ENCODE assay signal across 15 mouse cellular contexts in the genomic region with DNA sequence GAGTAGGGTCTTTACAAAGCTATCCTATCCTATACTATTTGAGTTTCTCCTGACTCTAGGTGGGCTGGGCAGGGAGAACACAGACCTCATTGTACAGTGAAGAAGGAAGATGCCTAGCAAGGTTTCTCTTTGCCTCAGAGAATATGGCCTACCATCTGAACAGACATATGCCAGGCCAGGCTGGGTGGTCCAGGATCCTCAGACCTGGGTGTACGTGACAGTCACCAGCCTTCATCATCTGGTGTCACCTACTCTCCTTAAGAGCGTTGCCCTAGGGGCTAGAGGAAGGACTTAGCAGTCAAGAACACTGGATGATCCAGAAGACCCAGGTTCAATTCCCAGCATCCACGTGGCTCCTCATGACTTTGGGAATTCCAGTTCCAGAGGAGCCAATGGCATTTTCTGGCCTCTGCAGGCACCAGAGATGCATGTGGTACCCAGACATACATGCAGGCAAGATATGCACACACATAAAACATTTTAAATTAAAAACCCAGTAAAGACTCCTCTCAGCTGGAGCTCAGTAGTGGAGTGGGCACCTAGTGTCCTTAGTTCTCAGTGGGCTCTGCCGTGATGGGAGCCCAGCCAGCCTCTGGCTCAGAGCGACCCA.
DNase-seq lines count a peak whose midpoint lies in the region; ATAC-seq and TF ChIP-seq lines count a peak whose summit lies in the region.
"Had no signal": no experiment of that assay in that cellular context is flagged by ENCODE, and none has a peak within 500 bp of the region (broad histone marks: within the 10 kb centered on the region; RNA-seq: fewer than 3 reads in every experiment).

No protein-coding gene starts in this region.

- H3K4me3 ChIP-seq in gastrocnemius, adult 2 months: no peak overlapping the region
- H3K4me3 ChIP-seq in kidney, embryonic 14.5 days (ENCODE audit: low read length): no peak overlapping the region
- H3K4me3 ChIP-seq in bone marrow macrophage, adult 2 months (ENCODE audit: insufficient read depth, low read length): no peak overlapping the region
- no peak overlapping the region for H3K4me3 ChIP-seq in limb, embryonic 12.5 days (replicated peaks)
- H3K4me3 ChIP-seq: midbrain, embryonic 12.5 days; neural tube, embryonic 12.5 days had no signal

- intact Hi-C loops in gastrocnemius, adult 2 months (cut with DNase I): loop anchor here (5.0 kb wide), 1 partner anchor 52 kb away; no protein-coding TSS in a partner anchor

- H3K36me3 ChIP-seq in kidney, embryonic 14.5 days (ENCODE audit: control insufficient read depth, insufficient read depth, low read length): no peaks in the 10 kb centered on the region
- no peaks in the 10 kb centered on the region for H3K36me3 ChIP-seq in limb, embryonic 12.5 days
- H3K36me3 ChIP-seq: midbrain, embryonic 12.5 days; neural tube, embryonic 12.5 days had no signal

- ATAC-seq in kidney, embryonic 14.5 days (ENCODE audit: low FRiP score, low TSS enrichment): 0 out of 2 replicates have a peak, but pooled peaks have one; percentile 18
- ATAC-seq in limb, embryonic 12.5 days (ENCODE audit: insufficient number of reproducible peaks, insufficient read depth, low FRiP score, low TSS enrichment, low read depth): no peak
- ATAC-seq: Patski had no signal

- TF ChIP-seq CTCF in gastrocnemius, adult 2 months (IDR thresholded peaks at IDR 0.05): no peak
- no peak for TF ChIP-seq CTCF in bone marrow macrophage, adult 2 months (IDR thresholded peaks at IDR 0.05; ENCODE audit: low read depth, low read length)

- WGBS in kidney, embryonic 14.5 days: 94% methylated on average over 5 of the region's 5 CpGs
- WGBS in limb, embryonic 12.5 days: 88% methylated on average over 5 of the region's 5 CpGs

- no peak overlapping the region for H3K4me2 ChIP-seq in kidney, embryonic 14.5 days (replicated peaks; ENCODE audit: low read depth, low read length)
- peak overlapping the region; percentile 41 for H3K4me2 ChIP-seq in limb, embryonic 12.5 days
- H3K4me2 ChIP-seq: midbrain, embryonic 12.5 days; neural tube, embryonic 12.5 days had no signal

- H3K4me1 ChIP-seq in kidney, embryonic 14.5 days (ENCODE audit: control insufficient read depth, insufficient read depth, low read length): peaks cover 19% of the 10 kb centered on the region
- H3K4me1 ChIP-seq in bone marrow macrophage, adult 2 months (ENCODE audit: control insufficient read depth, insufficient read depth, low read length): peaks cover 60% of the 10 kb centered on the region
- peaks cover 56% of the 10 kb centered on the region for H3K4me1 ChIP-seq in limb, embryonic 12.5 days (replicated peaks)

- TF ChIP-seq POLR2A in bone marrow macrophage, adult 2 months (IDR thresholded peaks at IDR 0.05; ENCODE audit: borderline replicate concordance, low read depth, low read length): no peak

- no peak overlapping the region for H3K9ac ChIP-seq in kidney, embryonic 14.5 days (ENCODE audit: low read depth, low read length)
- H3K9ac ChIP-seq in limb, embryonic 12.5 days (replicated peaks): no peak overlapping the region
- H3K9ac ChIP-seq: midbrain, embryonic 12.5 days; neural tube, embryonic 12.5 days had no signal

- no peak for DNase-seq in gastrocnemius, adult 2 months
- DNase-seq in gastrocnemius, postnatal 10 days: no peak
- no peak for DNase-seq in kidney, postnatal 10 days
- no peak for DNase-seq in layer of hippocampus, adult 9-11 months
- DNase-seq in adipocyte (ENCODE audit: low spot score): no peak
- DNase-seq: cerebellum, adult 11-12 months; lung, postnatal 14 days; right cerebral cortex, postnatal 4 days; thymus, postnatal 4 days had no signal

- H3K27ac ChIP-seq in gastrocnemius, adult 2 months: peak overlapping the region; percentile 99; the same call in 1 of the 2 replicates
- H3K27ac ChIP-seq in kidney, embryonic 14.5 days (ENCODE audit: low read depth, low read length): peak overlapping the region; percentile 68; the same call in 1 of the 2 replicates
- H3K27ac ChIP-seq in bone marrow macrophage, adult 2 months (ENCODE audit: insufficient read depth, low read depth, low read length): peak overlapping the region; percentile 99
- H3K27ac ChIP-seq in limb, embryonic 12.5 days: peak overlapping the region; percentile 93
- H3K27ac ChIP-seq: midbrain, embryonic 12.5 days; neural tube, embryonic 12.5 days had no signal

- no peaks in the 10 kb centered on the region for H3K9me3 ChIP-seq in kidney, embryonic 14.5 days (ENCODE audit: control insufficient read depth, low read length)
- H3K9me3 ChIP-seq in limb, embryonic 12.5 days: no peaks in the 10 kb centered on the region
- H3K9me3 ChIP-seq: midbrain, embryonic 12.5 days; neural tube, embryonic 12.5 days had no signal

- H3K27me3 ChIP-seq in kidney, embryonic 14.5 days (ENCODE audit: control insufficient read depth, insufficient read depth, low read length): no peaks in the 10 kb centered on the region
- no peaks in the 10 kb centered on the region for H3K27me3 ChIP-seq in limb, embryonic 12.5 days
- H3K27me3 ChIP-seq: midbrain, embryonic 12.5 days; neural tube, embryonic 12.5 days; Patski had no signal
